Comparison of ENCODE assay signal across 11 mouse cellular contexts in genomic region chr3:149444377-149444776, GRCm38 (mm10).
DNase-seq lines count a peak whose midpoint lies in the region; ATAC-seq and TF ChIP-seq lines count a peak whose summit lies in the region.
"Had no signal": no experiment of that assay in that cellular context is flagged by ENCODE, and none has a peak within 500 bp of the region (broad histone marks: within the 10 kb centered on the region; RNA-seq: fewer than 3 reads in every experiment).

No protein-coding gene starts in this region.

- no peak overlapping the region for H3K9ac ChIP-seq in forebrain, embryonic 11.5 days (ENCODE audit: low read length)
- H3K9ac ChIP-seq in hindbrain, postnatal 0 days (replicated peaks; ENCODE audit: low read length) = peak overlapping the region; percentile 45
- peak overlapping the region; percentile 42; the same call in 1 of the 2 replicates for H3K9ac ChIP-seq in neural tube, embryonic 14.5 days (replicated peaks; ENCODE audit: low read depth, low read length)
- H3K9ac ChIP-seq in liver, embryonic 11.5 days (ENCODE audit: low read depth, low read length) = no peak overlapping the region

- DNase-seq in forebrain, embryonic 10.5 days (ENCODE audit: extremely low spot score, low spot score) = no peak
- DNase-seq in forebrain, embryonic 11.5 days (ENCODE audit: low spot score) = no peak
- DNase-seq in layer of hippocampus, adult 2 months (ENCODE audit: low spot score in 2 of 2) = no peak
- no peak for DNase-seq in layer of hippocampus, adult 11-12 months (ENCODE audit: low spot score)
- DNase-seq in hindbrain, postnatal 0 days (ENCODE audit: low spot score) = peak; percentile 13
- no peak for DNase-seq in liver, embryonic 11.5 days (ENCODE audit: low spot score)
- DNase-seq in urinary bladder, postnatal 25 days (ENCODE audit: low spot score) = no peak
- DNase-seq: cerebellum, adult 8-10 months; right cerebral cortex, adult 18-20 months had no signal

- 79% methylated on average over 8 of the region's 8 CpGs for WGBS in forebrain, embryonic 10.5 days
- 65% methylated on average over 8 of the region's 8 CpGs for WGBS in forebrain, embryonic 11.5 days
- WGBS in hindbrain, postnatal 0 days = 58% methylated on average over 8 of the region's 8 CpGs
- WGBS in neural tube, embryonic 14.5 days = 34% methylated on average over 8 of the region's 8 CpGs
- WGBS in liver, embryonic 11.5 days = 74% methylated on average over 8 of the region's 8 CpGs

- H3K36me3 ChIP-seq in forebrain, embryonic 10.5 days (replicated peaks) = no peaks in the 10 kb centered on the region
- H3K36me3 ChIP-seq in forebrain, embryonic 11.5 days (ENCODE audit: control insufficient read depth, insufficient read depth, low read length) = no peaks in the 10 kb centered on the region
- no peaks in the 10 kb centered on the region for H3K36me3 ChIP-seq in hindbrain, postnatal 0 days (ENCODE audit: insufficient read depth, low read length)
- no peaks in the 10 kb centered on the region for H3K36me3 ChIP-seq in neural tube, embryonic 14.5 days (ENCODE audit: control insufficient read depth, insufficient read depth, low read length)
- H3K36me3 ChIP-seq in liver, embryonic 11.5 days (ENCODE audit: control insufficient read depth, insufficient read depth, low read length) = no peaks in the 10 kb centered on the region
- H3K36me3 ChIP-seq: G1E had no signal

- ATAC-seq in forebrain, embryonic 11.5 days (replicated peaks; ENCODE audit: low FRiP score) = no peak
- ATAC-seq in hindbrain, postnatal 0 days = no peak
- ATAC-seq in neural tube, embryonic 14.5 days (ENCODE audit: low read depth) = no peak
- no peak for ATAC-seq in liver, embryonic 11.5 days (replicated peaks; ENCODE audit: low FRiP score)

- peaks cover 21% of the 10 kb centered on the region for H3K27me3 ChIP-seq in forebrain, embryonic 10.5 days (ENCODE audit: poor library complexity, severe bottlenecking)
- no peaks in the 10 kb centered on the region for H3K27me3 ChIP-seq in forebrain, embryonic 11.5 days (ENCODE audit: control insufficient read depth, insufficient read depth, low read length)
- no peaks in the 10 kb centered on the region; the same call in 1 of the 2 replicates for H3K27me3 ChIP-seq in hindbrain, postnatal 0 days (ENCODE audit: insufficient read depth, low read length)
- no peaks in the 10 kb centered on the region for H3K27me3 ChIP-seq in neural tube, embryonic 14.5 days (ENCODE audit: control insufficient read depth, insufficient read depth, low read length)
- H3K27me3 ChIP-seq in liver, embryonic 11.5 days (replicated peaks; ENCODE audit: control insufficient read depth, insufficient read depth, low read length) = no peaks in the 10 kb centered on the region

- peaks cover 20% of the 10 kb centered on the region for H3K4me1 ChIP-seq in forebrain, embryonic 10.5 days
- H3K4me1 ChIP-seq in forebrain, embryonic 11.5 days (replicated peaks; ENCODE audit: control insufficient read depth, insufficient read depth, low read length) = no peaks in the 10 kb centered on the region; the same call in 1 of the 2 replicates
- H3K4me1 ChIP-seq in hindbrain, postnatal 0 days (ENCODE audit: insufficient read depth, low read length) = no peaks in the 10 kb centered on the region
- H3K4me1 ChIP-seq in neural tube, embryonic 14.5 days (ENCODE audit: control insufficient read depth, insufficient read depth, low read length) = no peaks in the 10 kb centered on the region
- no peaks in the 10 kb centered on the region; the same call in 1 of the 2 replicates for H3K4me1 ChIP-seq in liver, embryonic 11.5 days (replicated peaks; ENCODE audit: control insufficient read depth, insufficient read depth, low read length)

- no peak overlapping the region; the same call in 1 of the 2 replicates for H3K4me2 ChIP-seq in forebrain, embryonic 11.5 days (ENCODE audit: low read depth, low read length, severe bottlenecking)
- H3K4me2 ChIP-seq in hindbrain, postnatal 0 days (ENCODE audit: low read depth, low read length) = peak overlapping the region; percentile 56
- H3K4me2 ChIP-seq in neural tube, embryonic 14.5 days (ENCODE audit: low read depth, low read length) = peak overlapping the region; percentile 53
- no peak overlapping the region for H3K4me2 ChIP-seq in liver, embryonic 11.5 days

- peak overlapping the region; percentile 41; the same call in 1 of the 2 replicates for H3K4me3 ChIP-seq in forebrain, embryonic 10.5 days
- no peak overlapping the region for H3K4me3 ChIP-seq in forebrain, embryonic 11.5 days (ENCODE audit: low read depth, low read length)
- peak overlapping the region; percentile 52 for H3K4me3 ChIP-seq in layer of hippocampus, adult 2 months
- peak overlapping the region; percentile 43 for H3K4me3 ChIP-seq in hindbrain, postnatal 0 days (ENCODE audit: low read length)
- H3K4me3 ChIP-seq in neural tube, embryonic 14.5 days (ENCODE audit: low read depth, low read length) = peak overlapping the region; percentile 43
- H3K4me3 ChIP-seq in liver, embryonic 11.5 days (ENCODE audit: low read depth, low read length) = no peak overlapping the region

- H3K27ac ChIP-seq in forebrain, embryonic 10.5 days = no peak overlapping the region
- H3K27ac ChIP-seq in forebrain, embryonic 11.5 days (ENCODE audit: low read depth, low read length) = no peak overlapping the region
- 0 out of 2 replicates have a peak overlapping the region, but pooled peaks have one; percentile 62 for H3K27ac ChIP-seq in layer of hippocampus, adult 2 months
- H3K27ac ChIP-seq in hindbrain, postnatal 0 days = no peak overlapping the region
- no peak overlapping the region for H3K27ac ChIP-seq in neural tube, embryonic 14.5 days (ENCODE audit: low read depth, low read length)
- no peak overlapping the region for H3K27ac ChIP-seq in liver, embryonic 11.5 days (ENCODE audit: low read depth, low read length)

- no peaks in the 10 kb centered on the region for H3K9me3 ChIP-seq in forebrain, embryonic 10.5 days
- H3K9me3 ChIP-seq in forebrain, embryonic 11.5 days (ENCODE audit: control insufficient read depth, low read length) = no peaks in the 10 kb centered on the region
- no peaks in the 10 kb centered on the region for H3K9me3 ChIP-seq in hindbrain, postnatal 0 days (ENCODE audit: low read length)
- no peaks in the 10 kb centered on the region for H3K9me3 ChIP-seq in neural tube, embryonic 14.5 days (ENCODE audit: control insufficient read depth, low read length)
- H3K9me3 ChIP-seq in liver, embryonic 11.5 days (ENCODE audit: control insufficient read depth, low read length) = no peaks in the 10 kb centered on the region

- TF ChIP-seq CTCF in layer of hippocampus, adult 2 months (conservative IDR thresholded peaks at IDR 0.05) = no peak
- TF ChIP-seq CTCF in hindbrain, postnatal 0 days (IDR thresholded peaks at IDR 0.05; ENCODE audit: low read depth) = no peak

Comparison
In these comparisons a context has a peak if more than half of its experiments do, and no peak if none do; other contexts are left out.
1. H3K4me3 ChIP-seq: peak in forebrain, embryonic 10.5 days (single experiment), layer of hippocampus, adult 2 months (single experiment), hindbrain, postnatal 0 days (single experiment) and neural tube, embryonic 14.5 days (single experiment); none in forebrain, embryonic 11.5 days (single experiment) and liver, embryonic 11.5 days (single experiment).
2. H3K4me2 ChIP-seq: peak in hindbrain, postnatal 0 days (single experiment) and neural tube, embryonic 14.5 days (single experiment); none in forebrain, embryonic 11.5 days (single experiment) and liver, embryonic 11.5 days (single experiment).
3. H3K9ac ChIP-seq: peak in hindbrain, postnatal 0 days (single experiment) and neural tube, embryonic 14.5 days (single experiment); none in forebrain, embryonic 11.5 days (single experiment) and liver, embryonic 11.5 days (single experiment).